Mouse (Mus musculus) CD4-positive, CD25-positive, alpha-beta regulatory T cell, adult 2 months (primary cell): Measurements from ENCODE around the gene Mdm1.
A peak's percentile ranks its signal among the peaks of the same experiment; 100 is the strongest.

Experiments
- DNase-seq: peaks from one replicate; pipeline ENCODE4 v3.0.0-alpha.2; 2012; ENCODE audit warnings: low read depth, low spot score

Gene Mdm1

DNA sequence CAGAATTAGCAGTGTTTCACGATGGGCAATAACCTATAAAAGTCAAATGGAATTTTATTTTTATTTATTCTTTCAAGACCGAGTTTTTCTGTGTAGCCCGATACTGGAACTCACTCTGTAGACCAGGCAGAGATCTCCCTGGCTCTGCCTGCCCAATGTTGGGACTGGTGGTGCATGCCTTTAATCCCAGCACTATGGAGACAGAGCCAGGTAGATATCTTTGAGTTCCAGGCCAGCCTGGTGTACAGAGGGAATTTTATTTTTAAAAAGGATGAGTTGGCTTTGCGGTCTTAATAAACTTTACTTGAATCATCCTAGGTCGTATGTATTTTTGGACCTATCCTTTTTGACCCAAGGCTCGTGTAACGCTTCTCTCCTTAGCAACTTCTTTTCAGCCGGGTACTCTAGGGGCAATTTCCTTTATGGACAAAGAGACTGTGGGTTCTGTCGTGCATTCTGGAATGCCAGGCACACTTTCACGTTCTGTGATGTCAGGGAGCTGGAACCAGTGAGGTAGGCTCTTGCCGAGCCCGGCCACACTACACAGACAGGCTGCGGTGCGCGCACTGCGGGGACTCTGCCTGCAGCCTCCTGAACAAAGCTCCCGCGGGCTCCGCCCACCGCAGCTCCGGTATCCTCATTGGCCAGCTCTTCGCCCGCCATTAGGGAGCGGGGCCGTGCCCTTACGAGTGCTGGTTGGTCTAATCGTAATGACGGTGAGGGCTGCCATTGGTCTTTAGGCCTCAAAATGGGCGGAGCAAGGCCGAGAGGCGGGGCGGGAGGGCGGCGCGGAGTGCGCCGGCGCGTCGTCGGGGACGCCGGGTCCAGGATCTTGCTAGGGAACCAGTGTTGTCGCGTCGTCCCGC is at the start of gene Mdm1:
Gene Mdm1 (plus strand): TSS at position 794 of the 866 bp plus-strand sequence.
- DNase-seq, result peak; percentile 99

GRCm38 (mm10) chr10:118092745-118093144 is 48.9 kb upstream of the Mdm1 start:
- no peak for DNase-seq

- DNase-seq, result peak; percentile 47
These were observed 47.9 kb upstream of the Mdm1 start for GRCm38 (mm10) chr10:118093728-118094127.

DNA sequence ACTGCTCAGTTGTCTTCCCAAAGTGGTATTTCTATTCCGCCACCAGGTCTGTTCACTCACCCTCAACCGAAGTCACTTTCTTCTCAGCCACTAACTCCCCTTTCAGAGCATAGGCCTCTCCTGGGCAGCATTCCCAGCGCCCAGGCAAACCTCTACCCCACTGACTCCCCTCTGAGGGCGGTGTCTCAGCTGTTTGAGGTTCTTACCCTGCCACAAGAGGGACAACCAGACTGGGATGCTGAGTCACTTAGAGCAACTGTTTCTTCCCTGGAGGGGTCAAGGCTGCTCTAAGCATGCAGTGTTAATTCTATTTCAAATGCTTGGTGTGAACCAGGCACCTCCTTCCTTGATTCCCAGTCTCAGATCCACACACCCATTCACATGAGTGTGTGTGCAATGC is 46.8 kb upstream of the Mdm1 start:
- no peak for DNase-seq

GRCm38 (mm10) chr10:118096223-118096622 is 45.4 kb upstream of the Mdm1 start:
- DNase-seq, result peak; percentile 63

DNA sequence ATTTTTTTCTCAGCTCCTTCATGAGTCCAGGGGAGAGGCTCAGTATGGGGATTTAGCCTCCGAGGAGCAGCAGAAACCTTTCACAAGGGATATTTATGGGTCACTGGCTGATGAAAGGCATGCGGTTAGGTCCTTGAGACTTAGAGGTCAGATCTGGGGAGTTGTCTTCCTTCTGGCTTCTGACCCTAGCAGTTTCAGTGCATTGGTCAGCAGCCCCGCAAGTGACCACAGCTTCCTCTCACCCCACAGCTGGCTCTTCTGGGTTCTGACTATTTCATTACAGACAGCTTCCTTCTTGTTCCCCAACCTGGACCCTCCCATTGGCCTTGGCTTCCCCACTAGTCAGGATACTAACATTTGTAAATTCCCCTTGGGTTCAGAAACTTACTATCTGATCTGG is 43.7 kb upstream of the Mdm1 start:
- DNase-seq, result no peak

DNA sequence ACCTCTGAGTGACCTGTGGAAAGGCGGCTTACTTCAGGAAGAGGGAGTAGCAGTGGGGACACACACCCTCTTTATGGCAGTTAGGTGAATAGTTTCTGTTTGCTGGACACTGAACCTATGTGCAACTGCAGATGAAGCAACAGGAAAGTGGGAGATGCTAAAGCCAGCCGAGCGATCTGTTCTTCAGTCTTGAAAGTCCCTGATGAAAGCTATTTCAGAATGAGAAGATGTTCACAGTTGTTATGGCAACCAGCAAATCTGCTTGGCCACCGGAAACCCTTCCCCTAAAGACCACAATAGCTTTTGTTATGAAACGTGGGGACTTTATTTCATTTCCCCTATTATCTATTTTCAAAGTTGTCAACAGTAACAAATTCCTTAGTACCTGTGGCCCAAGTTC is 41.0 kb upstream of the Mdm1 start:
- DNase-seq, result peak; percentile 71

- no peak for DNase-seq
These were observed 40.6 kb upstream of the Mdm1 start for GRCm38 (mm10) chr10:118101056-118101455.

GRCm38 (mm10) chr10:118103020-118103666 is 38.5 kb upstream of the Mdm1 start:
- peak; percentile 96 for DNase-seq

DNA sequence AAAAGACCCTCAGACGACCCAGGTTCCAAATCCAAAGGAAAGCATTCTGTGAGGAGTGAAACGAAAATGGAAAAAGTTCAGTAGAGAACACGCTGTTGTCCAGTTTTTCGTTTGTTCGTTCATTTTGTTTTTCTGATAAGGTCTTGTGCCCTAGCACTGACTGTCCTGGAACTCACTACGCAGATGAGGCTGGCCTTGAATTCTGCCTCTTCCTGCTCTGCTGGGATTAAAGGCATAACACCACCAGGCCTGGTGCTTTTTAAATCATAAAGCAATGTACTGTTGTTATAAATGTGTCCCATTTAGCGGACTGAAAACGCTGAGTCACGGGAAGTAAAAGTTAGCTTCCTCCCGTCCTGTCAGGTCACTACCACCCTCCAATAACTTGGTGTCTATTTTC is 37.7 kb upstream of the Mdm1 start:
- no peak for DNase-seq

GRCm38 (mm10) chr10:118107031-118107430 is 34.6 kb upstream of the Mdm1 start:
- no peak for DNase-seq

- DNase-seq, result peak; percentile 75
These were observed 31.3 kb upstream of the Mdm1 start for GRCm38 (mm10) chr10:118110006-118110920.

GRCm38 (mm10) chr10:118110921-118111301 is 30.7 kb upstream of the Mdm1 start:
- no peak for DNase-seq

DNA sequence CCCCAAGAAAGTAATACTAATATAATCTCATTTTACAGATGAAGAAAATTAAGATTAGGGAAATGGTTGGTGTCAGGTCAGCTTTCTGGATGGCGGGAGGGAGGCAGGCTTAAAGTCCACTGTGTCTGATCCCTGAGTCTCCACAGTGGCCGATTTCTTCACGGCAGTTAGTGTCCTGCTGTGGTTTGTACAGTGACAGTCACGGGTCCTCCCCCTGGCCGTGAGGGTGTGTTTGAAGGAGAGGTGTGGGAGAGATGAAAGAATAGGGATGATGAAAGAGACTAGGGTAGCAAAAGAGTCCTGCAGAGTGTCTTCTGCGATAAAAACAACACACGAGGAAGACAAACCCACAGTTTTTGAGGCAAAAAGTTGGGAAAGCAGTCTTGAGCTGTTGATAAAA is 30.0 kb upstream of the Mdm1 start:
- DNase-seq, result no peak

DNA sequence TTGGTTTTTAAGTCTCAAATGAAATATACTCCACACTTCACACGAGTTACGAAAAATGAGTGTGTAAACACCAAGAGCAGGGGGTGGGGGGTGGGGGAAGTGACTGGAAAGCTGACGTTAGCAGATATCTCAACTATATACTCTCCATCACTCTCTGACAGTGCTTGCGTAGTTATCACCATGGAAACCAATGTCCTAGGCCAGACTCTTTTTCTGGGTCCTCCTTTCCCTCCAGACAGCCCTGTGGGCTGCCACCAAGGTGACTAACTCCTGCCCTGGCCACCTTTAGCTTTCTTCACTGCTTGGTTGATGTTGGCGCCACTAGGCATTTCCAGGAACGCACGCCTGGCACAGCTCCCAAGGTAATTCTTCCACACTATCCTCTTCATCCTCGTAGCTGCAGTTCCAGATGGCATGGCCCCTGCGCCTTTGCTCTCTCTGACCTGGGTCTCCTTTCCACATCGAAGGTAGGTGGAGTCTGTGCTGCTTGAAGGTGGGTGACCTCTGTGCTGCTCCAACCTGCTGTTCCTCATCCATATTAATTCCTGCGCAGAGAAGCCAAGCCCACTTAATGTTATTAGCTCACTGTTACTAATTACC is 29.2 kb upstream of the Mdm1 start:
- DNase-seq, result no peak

DNA sequence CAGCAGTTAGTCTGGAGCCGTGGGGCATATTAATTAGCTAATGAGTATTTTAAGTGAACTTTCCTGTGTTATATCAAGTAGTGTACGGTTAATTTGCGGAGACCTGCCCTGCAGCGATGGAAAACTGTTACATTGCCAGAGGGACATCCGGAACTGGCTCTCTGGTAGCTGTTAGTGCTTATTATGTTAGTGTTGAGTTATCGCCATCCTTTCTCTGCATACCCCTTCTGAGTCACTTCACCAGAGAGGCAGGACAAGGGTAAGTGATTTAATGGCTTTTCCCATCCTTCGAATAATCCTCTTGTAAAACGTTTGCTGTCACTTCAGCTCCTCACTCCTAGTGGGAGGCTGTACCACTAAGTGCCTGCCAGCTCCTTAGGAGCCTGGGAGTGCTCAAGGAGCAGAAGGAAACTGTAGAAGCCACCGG is 28.3 kb upstream of the Mdm1 start:
- DNase-seq, result no peak

GRCm38 (mm10) chr10:118114271-118114670 is 27.3 kb upstream of the Mdm1 start:
- DNase-seq, result peak; percentile 54

- no peak for DNase-seq
These were observed 25.2 kb upstream of the Mdm1 start for GRCm38 (mm10) chr10:118116456-118116855.

GRCm38 (mm10) chr10:118121047-118121936 is 20.3 kb upstream of the Mdm1 start:
- no peak for DNase-seq

- DNase-seq, result peak; percentile 66
These were observed 19.7 kb upstream of the Mdm1 start for GRCm38 (mm10) chr10:118121937-118122285.
